Mouse (Mus musculus): Measurements from ENCODE around the gene Tsc1. TPM values are rescaled to one million over a fixed set of nuclear protein-coding genes. Genes with fewer than 3 reads are reported as not detected.
A peak's percentile ranks its signal among the peaks of the same experiment; 100 is the strongest.

The Tsc1 gene
- total RNA-seq (2021), result 10 to 100 TPM; 48.4 to 60.7 TPM

DNA sequence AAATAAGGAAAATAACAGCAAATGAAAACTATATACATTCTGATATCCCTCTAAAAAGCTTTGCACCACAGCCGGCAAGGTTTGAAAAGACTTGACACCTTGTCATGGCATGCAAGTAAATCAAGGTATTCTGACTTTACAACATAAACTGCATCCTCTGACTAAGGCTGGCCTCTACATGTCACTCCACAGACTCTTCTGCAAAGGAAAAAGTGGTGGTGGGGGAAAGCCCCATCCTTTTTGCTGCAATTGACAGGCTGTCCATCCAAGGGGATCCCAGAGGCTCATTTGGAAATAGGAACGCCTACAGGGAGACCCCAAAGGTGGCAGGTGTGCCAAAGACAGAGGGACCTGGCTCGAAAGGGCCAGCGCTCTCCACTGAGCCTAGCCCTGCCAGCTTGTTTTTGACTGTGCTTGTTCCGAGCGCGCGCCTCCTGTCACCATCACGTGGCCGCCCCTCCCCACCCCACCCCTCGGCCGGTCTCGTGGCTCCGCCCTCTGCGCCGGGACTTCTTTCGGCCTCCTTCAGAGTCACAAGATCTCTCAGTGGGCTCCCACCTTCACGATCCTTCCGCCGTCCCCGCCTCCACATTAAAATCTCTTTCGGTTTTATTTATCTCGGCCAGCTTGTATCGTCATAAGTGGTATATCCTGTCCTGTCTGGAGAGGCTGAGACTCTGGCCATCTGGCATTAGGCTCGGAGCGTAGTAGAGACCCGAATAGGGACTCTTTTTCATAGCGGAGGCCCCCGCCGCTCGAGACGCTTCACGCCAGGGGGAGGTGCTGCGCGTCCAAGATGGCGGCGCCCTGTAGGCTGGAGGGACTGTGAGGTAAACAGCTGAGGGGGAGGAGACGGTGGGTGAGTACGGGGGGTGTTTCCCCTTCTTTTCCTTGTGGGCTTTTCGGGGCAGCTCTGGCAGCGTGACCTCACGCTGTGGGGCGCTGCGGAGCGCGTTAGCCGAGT lies at the start of gene Tsc1:
TSS of gene Tsc1 (plus strand) at position 768 of the 964 bp plus-strand sequence.
- intact Hi-C loops (cut with DNase I), result no loop called here
- DNase-seq (ENCODE audit: low spot score in 2 of 2), result peak; percentile 93 to 95

DNA sequence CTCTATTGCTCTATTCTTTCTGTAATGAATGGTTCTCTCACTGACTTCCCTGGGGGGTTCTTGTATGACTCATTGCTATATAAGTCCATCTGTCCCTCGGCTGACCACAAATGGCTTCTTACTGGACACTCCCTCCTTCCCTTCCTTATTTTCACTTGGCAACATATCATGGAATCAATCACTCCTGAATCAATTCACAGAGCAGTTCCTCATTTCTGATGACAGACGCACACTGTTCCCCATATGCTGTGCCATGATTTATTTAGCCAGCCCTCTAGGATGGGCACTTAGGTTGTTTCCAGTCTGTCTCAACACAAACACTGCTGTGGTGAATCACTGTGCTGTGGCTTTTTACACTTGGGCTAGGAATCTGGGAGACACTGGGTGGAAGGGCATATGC lies 49.5 kb upstream of the Tsc1 start:
- no peak for DNase-seq (ENCODE audit: low spot score in 2 of 2)
- intact Hi-C loops (cut with DNase I), result no loop called here

DNA sequence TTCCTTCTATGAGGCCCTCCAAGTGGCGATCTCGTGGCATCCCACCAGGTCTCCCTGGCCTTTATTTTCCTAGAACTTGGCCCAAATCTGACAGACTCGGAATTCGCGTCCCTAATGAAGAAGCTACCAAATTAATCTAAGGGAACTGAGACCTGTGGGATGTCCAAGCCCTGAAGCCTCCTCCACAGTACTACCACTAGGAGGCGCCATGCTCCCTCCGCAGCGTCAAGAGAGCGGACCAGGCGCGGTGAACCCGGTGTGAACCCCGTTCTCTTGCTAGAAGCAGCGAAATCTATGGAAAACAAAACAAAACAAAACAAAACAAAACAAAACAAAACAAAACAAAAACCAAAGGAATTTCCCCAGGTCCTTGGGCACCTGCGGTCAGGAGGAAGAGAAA lies 48.2 kb upstream of the Tsc1 start:
- no peak for DNase-seq (ENCODE audit: low spot score in 2 of 2)

DNA sequence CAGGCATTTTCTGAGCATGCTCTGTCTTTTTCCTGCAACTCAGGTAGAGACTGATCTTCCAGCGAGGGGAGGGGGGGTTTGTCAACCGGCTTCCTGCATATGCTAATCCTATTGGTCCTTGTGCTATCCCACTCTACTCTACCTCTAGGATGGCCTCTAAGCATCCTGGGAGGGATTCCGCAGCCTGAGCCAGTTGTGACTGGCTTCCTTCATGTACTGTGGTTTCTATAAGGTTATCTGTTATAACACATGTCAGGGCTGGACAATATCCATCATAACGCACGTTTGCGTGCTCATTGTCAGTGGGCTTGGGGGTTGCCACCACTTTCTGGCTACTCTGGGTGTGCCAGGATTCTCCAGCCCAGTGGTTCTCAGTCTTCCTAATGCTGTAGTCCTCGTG lies 45.0 kb upstream of the Tsc1 start:
- no peak for DNase-seq (ENCODE audit: low spot score in 2 of 2)
- intact Hi-C loops (cut with DNase I), result no loop called here

More for the DNA sequence above, 48.2 kb upstream of the Tsc1 start:
- intact Hi-C loops (cut with DNase I), result loop anchor here (2.0 kb wide), 1 partner anchor 30 kb away; no protein-coding TSS in a partner anchor

DNA sequence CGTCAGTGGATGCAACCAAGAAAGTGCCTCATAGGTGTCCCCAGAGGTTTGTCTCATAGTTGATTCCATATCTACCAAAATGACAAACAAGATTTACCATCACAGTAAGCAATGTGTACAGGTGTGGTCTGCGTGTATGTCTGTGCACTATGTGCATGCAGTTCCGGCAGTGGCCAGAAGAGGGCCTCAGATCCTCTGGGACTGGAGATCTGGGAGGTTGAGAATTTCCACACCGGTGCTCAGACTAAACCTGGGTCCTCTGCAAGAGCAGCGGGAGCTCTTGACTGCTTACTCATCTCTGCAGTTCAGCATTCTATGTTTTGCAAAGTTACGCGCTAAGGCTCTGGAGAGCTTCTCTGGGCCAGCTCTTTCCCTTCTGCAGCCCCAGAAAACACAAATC lies 44.0 kb upstream of the Tsc1 start:
- no peak for DNase-seq (ENCODE audit: low spot score in 2 of 2)
- intact Hi-C loops (cut with DNase I), result no loop called here

DNA sequence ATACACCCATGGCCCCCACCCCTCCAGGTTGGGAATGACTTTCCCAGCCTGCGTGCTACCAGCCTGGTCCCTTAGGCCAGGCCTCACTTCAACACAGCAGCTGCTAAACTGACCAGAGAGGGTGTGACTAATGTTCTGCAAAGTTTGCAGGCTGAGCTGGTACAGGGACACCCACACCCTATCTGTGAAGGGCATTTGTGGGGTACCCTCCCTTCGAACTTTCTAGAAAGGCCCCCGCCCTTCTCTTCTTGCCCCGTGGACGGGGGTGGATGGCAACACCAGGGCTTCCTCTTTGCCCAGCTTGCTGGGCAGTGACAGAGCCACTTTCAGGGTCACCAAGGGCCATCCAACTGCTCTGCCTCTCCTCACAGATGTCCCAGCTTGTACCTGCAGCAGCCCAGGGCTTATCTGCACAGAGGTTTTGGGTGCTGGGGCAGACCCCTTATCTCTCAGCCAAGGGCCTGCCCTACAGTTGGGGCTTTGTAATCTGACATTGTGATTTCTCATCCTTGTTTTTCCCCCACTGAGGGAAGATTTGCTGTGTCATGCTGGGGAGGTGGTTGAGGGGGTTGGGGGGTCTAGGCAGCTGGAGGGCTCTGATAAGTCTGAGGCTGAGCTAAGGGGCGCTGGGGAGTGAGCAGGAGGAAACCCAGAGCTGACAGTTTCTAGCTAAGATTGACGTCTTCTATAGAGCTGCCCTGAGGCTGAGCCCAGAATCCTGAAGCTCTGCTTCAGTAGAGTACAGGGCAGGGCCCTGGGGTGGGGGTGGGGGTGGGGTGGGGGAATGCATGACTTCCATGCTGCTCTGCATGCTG lies 43.1 kb upstream of the Tsc1 start:
- no peak for DNase-seq (ENCODE audit: low spot score in 2 of 2)
- intact Hi-C loops (cut with DNase I), result no loop called here

DNA sequence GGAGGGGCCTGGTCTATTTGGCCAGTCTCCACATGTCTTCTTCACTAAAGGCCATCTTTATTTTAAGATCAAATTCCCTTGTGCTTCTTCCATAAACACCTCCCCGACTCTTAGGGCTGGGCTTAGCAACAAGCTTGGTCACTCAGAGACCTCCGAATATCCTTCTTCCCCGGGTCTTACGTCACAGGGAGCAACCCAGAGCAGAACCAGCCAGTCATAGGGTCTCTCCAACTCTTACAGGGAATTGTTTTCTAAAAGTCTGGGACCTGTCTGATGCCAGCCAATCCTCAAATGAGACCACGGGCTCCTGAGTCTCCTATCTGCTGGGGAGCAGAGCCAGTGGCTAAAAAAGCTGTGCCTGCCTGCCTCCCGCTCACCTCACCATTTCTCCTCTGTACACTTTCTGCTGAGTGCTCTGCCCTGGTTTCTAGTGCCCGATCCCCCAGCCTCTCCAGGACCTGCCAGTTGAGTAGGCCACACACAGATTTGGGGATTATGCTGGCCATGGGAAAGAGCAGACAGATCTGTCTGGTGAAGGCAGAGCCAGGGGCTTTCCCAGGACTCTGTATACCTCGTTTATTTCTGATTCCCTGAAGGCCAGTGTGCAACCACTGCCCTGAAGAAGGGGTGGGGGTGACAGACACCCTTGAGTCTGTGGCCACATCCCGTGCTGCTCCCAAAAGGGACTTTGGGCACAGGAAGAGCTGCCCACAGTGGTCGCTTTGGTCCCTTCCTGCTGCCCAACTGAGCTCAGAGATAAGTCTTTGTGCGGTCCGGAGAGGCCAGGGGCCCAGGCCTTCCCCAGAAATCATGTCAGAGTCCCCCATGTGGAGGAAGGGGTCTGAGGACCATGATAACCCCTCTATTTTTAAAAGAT lies 42.1 kb upstream of the Tsc1 start:
- no peak for DNase-seq (ENCODE audit: low spot score in 2 of 2)
- intact Hi-C loops (cut with DNase I), result no loop called here

DNA sequence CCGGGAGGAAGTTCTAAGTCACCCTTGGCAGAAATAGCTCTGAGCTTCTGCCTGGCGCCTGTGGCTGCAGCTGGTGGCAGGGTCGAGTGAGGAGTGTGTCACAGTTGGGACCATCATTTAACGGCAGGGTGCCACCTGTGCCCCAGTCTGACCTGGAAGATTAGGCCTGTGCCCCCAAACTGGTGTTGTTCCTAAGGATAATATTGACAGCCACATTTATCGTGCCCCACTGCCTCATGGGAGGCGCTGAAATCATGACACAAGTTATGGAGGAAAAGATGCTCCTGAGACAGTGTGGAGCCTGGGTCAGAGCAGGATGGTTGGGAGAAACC lies 41.5 kb upstream of the Tsc1 start:
- intact Hi-C loops (cut with DNase I), result no loop called here

DNA sequence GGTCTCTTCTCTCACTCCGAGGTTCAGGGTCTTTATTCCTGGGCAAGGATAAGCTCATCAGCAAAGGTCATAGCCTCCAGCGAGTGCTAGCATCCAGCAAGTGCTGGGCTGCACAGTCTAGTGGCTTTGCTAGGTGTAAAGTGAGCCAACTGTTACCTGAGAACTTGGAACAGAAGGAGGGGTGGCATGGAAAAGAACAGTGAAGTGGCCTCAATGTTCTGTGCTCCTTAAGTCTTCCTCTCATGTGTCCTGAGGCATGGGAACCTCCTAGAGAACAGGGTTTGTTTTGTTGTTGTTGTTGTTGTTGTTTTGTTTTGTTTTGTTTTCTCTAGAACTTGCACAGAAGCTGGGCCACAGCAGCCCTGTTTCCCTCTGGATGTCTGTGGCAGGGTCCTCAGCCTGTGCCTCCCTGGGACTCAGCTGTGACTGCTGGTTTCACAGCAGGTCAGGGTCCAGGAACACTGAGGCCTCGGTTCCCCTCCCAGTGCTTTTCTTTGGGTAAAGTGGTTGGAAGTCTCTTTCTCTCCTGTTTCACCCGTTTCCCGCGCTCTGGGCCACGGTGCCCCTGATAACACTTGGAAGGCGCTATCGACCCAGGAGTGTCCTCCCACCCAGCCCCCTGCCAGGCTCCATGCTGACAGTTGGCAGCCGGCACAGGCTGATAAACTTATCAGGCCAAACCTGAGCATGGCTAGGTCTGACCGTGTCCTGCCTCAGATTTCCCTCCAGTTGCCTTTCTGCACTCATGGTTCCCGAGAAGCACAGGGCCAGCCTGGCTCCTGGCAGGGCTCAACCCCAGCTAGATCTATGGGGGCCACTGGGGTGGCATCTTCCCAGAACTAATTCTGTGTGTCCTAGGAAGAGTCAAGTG lies 39.1 kb upstream of the Tsc1 start:
- intact Hi-C loops (cut with DNase I), result no loop called here
- no peak for DNase-seq (ENCODE audit: low spot score in 2 of 2)

More for the DNA sequence above, 41.5 kb upstream of the Tsc1 start:
- DNase-seq (ENCODE audit: low spot score in 2 of 2), result no peak

DNA sequence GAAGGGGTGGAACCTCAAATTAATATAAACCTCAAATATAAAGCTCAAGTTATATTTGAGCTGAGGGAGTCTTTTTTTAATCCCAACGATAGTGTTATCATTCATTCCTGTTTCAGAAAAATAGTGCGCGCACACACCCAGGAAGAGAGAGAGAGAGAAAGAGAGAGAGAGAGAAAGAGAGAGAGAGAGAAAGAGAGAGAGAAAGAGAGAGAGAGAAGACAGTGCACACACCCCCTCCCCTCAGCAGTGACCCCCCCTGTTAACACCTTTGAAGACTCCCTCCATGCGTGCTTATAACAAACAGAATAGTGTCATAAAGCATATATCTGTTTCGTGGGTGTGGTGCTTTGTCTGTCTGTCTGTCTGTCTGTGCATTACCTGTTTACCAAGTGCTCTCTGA lies 37.5 kb upstream of the Tsc1 start:
- DNase-seq (ENCODE audit: low spot score in 2 of 2), result no peak
- intact Hi-C loops (cut with DNase I), result no loop called here

DNA sequence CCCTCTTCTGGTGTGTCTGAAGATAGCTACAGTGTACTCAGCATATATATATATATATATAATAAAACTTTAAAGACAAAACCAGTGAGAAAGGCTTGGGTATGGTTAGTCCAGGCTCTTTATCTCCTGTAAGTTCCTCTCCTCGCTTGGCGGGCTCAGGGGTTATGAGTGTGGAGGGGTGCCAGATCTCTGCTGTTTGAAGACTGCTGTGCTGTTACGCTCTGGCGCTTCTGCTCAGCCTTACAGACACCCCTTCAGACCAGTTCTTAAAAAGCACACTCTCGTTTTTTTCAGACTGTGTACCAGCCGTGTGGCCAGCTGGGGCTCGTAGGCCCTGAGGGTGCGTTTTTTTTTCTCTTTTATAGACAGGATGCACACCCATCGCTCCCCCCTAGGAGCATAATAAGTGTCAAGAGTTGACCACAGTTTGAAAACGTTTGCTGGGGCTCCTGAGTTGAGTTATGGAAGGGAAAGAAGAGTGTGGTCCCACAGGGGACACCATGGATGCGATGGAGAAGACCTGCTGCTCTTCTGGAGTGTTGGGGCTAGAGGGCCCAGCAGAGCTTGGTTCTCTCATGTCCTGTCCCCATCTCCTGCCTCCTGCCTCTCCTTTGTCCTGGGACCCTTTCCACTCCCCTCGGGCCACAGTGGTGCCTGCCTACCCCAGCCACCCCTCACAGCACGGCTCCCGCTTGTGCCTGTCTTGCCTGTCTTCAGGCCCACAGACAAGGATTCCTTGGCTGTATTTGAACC lies 35.1 kb upstream of the Tsc1 start:
- no peak for DNase-seq (ENCODE audit: low spot score in 2 of 2)
- intact Hi-C loops (cut with DNase I), result no loop called here

DNA sequence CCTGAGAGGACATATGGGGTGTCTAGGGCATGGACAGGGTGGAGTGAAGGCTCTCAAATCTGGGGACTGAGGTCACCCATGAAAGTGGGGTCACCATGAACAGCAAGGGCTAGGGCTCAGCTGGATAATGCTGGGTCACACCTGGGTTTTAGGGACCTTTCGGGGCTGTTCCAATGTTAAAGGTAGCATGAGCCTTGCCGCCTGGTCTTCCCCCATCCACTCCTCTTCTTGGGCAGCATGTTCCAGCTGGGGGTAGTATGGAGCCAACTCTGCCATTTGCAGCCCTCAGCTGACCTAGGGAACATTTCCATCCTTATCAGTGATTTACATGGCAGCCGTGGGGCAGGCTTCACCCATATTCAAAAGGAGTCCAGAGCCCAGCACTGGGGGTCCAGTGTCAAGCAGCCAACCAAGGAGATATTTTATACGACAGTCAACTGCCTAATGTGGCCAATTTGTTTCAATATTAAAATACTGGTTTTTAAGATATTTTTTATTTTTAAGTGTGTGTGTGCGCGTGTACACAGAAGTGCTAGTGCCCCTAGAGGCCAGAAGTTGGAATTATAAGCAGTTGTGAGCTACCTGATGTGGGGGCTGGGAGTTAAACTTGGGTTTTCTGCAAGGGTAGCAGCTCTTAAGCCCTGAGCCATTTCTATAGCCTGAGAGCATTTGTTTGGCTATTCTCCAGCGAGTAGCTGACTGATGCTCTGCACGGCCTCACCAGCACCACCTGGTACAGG lies 34.3 kb upstream of the Tsc1 start:
- DNase-seq (ENCODE audit: low spot score in 2 of 2), result no peak
- intact Hi-C loops (cut with DNase I), result no loop called here

DNA sequence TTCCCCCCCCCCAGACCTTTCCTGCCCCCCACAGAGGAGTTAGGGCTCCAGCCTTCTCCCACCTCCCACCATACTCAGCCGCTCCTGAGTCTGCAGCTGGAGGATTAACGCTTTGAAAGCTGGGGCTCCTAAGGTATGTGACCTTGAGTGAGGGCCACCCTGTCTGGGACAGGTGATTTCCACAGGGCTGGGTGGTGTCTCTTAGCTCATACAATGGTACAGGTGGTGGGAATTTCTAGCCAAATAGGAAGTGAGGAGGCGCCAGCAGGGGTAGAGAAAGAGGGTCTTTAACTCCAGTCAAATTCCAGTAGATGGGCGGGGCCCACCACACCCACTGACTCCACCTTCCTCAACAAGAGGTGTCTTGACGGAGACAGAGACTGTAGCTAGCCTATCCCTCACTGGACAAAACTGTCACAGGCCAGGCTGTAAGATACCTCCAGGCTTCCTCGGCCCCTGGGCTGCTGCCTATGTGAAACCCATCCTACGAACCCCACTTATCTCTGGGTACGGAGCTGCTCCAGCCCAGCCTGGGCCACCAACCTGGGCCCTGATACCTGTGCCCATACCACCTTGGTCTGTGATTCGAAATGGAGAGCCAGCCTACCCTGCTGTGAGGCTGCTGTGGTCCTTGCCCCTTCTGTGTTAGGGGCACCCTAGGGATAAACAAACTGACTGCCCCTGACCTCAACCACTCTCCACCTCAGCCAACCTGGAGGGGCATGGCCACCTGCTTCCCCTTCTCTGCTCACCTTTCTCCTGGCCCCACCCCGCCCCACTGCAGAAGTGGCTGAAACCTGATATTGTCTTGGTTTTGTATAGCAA lies 33.5 kb upstream of the Tsc1 start:
- intact Hi-C loops (cut with DNase I), result no loop called here
- no peak for DNase-seq (ENCODE audit: low spot score in 2 of 2)

DNA sequence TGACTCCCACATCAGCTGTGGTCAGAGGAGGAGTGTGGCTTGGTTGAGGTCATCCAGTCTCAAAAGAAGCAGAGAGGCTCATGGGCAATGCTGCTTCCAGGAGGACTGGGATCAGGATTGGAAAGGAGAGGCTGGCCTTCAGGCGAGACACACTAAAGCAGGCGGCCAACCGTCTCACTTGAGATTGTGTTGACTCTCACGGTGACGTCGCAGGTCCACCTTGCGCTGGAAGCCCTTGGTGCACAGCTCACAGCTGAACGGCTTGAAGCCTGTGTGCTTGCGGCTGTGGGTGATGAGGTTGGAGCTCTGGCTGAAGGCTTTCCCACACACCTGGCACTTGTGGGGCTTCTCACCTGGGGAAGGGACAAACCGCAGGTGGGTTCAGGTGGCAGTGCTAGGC lies 31.2 kb upstream of the Tsc1 start:
- no peak for DNase-seq (ENCODE audit: low spot score in 2 of 2)
- intact Hi-C loops (cut with DNase I), result no loop called here

DNA sequence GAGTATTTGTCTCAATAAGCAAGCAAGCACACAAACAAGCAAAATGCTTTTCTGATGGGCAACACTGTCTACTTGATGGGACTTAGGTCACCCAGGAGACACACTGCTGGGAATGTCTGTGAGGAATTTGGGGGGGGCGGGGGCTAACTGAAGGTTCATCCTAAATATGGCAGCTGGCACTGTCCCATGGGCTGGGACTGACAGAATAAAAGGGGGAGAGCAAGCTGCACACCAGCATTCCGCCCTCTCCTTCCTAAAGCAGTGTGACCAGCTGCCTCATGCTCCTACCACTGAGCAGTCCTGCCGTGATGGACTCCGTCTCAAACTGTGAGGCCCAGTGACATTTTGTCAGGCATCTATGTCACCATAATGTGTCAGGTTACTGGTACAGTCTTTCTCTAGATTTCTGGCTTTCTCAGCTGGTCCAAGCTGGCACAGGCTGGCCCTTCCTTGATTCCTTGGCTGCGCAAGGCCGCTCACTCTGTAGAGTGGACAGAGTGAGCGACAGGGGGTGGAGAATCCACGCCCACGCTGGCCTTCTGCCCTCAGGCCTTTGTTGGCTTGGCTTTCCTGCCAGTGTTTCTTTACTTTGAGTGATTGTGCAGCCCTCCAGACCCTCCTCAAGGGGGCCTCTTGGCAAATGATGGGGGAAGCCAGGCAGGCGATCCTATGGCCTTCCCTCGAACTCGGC lies 30.2 kb upstream of the Tsc1 start:
- no peak for DNase-seq (ENCODE audit: low spot score in 2 of 2)
- intact Hi-C loops (cut with DNase I), result no loop called here

DNA sequence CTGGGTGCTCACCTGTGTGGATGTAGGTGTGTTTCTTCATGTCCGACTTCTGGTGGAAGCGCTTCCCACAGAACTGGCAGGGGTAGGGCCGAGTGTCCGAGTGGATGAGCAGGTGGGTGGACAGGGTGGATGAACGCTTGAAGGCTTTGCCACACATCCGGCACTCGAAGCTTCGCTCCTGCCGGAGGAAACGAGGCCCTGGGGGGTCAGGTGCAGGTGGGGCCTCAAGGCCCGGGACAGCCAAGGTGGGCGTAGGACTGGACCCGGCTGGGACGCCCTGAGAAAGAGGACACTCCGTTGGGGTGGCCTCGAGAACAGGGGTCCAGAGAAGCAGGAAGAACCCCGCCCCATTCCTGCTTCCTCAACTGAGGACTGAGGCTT lies 29.6 kb upstream of the Tsc1 start:
- intact Hi-C loops (cut with DNase I), result no loop called here
- no peak for DNase-seq (ENCODE audit: low spot score in 2 of 2)
